Mouse (Mus musculus): ENCODE data around the gene Pawr.

The Pawr gene

DNA sequence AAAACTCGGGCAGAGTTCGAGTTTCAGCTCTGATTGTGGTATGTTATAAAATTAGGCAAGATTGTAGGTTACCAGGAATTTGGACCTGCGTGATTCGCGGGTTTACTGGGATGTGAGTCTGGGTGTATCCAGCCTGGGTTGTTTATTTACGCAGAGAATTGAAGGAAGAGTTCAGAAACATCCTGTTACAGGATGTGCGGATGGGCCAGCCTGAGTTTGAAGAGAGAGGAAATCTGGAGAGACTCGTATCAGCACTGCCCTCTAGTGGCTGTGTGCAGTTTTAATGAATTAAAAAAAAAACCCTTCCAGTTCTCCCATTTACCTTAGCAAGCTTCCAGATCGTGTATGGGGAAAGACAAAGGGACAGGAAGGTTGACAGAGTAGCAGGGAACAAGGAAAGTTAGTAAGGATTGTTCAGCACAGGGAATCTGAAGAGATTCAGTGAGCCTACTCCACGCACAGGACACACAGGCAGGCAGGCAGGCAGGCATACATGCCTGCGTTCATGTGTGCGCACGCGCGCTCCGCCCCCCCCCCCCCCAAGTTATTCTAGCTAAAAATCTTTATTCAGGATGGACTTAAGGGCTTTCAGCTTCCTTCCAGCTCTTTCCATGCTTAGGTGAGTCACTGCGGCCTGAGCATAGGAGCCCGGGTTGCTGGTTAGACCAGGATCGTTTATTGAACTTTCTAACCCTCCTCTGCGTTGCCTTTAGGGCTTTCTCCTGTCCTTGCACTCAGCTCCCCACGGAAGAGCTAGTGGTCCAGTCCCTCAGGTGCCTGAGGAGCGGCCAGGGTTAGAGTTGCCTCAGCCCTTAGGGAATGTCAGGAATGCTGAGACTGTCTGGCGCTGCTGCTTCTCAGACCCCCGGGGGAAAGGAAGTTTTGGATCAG, 114.4 kb downstream of the Pawr start:
- DNase-seq: peak; percentile 79 to 84

DNA sequence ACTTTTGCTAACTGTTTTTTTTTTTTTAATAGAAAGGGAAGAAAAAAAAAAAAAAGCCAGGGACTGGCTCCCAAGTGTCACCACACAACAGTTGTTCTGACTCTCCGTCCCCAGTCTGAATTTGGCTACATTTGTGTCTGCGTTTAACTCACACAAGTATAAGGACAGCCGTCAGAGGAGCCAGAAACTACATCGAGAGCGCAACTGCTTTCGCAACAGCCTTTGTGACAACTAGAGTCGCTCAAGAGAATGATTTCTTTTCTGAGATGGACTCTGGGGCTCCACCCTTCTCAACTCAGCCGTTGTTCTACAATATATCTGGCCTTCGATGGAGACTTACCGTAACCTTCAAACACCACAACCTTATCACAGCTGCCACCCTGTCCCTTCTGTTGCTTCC, 115.3 kb downstream of the Pawr start:
- no peak for DNase-seq

DNA sequence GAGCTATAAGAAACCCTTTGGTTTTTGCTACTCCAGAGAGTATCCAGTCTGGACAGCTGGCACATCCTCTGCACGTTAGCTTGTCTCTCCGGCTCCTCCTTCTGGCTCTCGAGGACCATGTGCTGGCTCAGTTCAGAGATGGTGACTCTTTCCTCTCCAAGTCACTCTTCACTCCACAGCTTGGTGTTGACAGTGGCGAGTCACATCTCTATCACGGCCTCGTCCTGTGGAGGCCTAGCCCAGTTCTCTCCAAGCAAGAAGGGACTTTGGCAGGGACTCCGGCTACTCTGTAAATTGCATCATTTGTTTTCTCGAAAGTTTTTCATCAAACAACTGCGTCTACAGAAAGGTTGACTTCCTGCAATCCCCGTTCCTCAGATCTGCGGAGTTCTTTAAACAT, 116.5 kb downstream of the Pawr start:
- DNase-seq: peak in 1 of 2 experiments; percentile 43

DNA sequence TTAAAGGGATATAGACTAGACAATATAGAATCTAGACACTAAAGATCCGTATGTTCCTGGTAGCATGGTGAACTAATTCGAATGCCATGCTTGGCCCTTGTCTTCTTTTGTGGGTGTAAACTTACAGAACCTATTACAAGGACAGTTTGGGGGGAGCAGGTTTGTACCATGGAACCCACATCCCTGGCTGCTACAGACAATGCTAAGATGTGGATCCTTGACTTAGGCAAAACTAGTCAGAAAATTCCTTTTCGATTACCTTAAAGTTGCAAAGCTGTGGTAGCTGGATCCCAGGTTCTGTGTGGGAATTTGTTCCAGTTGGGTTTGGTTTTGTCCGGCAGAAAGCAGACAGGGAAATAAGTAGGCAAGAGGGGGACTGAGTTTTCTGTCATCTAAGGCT, 118.5 kb downstream of the Pawr start:
- DNase-seq: no peak

DNA sequence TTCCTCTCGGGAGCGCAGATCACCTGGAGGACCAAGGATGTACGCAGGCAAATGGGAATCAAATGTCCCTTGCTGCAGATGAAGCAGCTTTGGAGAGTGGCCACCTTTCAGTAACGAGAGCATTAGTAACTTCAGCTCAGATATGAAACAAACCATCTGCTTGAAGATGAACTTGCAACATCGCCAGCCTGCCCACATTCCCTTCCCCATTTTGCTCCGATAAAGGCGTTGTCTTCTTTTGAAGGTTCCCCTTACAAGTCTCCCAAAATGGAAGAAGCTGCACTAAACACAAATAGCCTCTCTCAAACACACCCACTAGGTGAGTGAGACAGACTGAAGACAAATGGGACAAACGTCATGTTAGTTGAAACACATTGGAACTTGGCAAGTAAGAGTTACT, 119.6 kb downstream of the Pawr start:
- no peak for DNase-seq

DNA sequence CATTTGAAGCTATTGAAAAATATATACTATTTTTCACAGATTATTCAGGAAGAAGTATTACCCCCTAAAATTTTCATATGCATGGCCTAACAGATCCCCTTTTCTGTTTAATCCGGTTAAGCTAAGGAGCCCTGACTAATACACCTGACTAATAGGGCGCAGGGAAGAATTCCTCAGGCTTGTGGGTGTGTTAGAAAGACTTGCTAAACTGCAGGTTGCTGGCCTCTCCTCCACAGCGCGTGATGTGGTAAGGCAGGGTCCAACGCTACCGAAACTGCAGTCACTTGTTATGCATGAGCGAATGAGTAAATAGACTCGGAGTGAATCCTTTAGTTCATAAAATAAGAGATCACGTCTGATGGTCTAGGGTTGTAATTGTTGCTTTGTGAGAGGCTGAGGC, 120.5 kb downstream of the Pawr start:
- no peak for DNase-seq

DNA sequence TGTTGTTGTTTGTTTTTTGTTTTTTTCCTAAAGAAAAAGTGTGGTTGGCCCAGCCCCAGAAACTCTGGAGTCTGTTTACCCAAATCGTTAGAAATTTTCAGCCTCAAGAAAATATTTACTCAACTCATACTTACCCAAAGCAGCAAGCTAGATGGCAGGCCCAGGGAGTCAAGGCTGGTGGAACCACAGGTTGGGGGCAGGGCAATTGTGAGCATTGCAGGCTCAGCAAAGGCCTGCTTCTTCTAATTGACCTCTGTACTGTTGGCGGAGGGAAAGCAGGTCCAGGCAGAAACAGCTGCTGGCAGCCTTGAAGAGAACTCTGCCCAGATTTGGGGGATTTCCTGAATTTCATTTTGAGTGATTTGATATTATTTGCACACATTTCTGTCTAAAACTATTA, 121.6 kb downstream of the Pawr start:
- DNase-seq: peak; percentile 64 to 78

DNA sequence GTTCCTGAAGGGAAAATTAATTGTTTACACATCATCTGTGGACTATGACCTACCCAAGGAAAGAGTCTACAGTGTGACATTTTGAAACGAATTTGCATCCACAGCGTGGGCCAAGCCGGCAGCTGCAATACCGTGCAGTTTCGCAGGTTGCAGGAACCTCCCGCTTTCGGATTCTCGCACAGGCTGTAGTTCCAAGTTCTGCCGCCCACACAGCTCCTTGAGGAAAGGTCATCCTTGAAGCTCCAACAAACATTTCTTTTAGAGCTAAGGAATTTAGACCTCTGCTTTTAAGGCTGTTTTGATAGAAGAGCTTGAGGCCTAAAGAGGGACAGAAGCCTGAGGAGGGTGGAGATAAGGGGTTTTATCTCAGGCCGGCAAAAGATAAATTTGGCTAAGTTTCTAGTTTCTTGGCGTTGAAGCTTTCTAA, 122.8 kb downstream of the Pawr start:
- peak; percentile 48 to 69 for DNase-seq

DNA sequence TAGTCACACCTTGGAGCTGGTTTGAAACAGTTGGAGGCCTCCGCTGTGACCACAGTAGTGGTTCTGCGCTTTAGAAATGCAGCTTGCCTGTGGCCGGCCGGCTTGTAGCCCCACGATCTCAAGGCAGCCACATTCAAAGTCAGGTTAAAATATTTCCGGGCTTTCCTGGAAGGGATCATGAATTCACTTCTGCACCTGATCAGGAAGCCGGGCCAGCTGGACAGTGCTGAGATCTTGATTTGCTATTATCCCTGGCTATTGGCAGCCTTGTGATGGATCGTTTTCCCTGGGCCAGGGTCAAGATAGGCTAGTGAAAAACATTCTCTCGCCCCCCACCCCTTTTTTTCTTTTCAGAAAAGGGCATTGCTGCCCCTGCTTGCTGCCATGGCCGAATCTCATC, 123.3 kb downstream of the Pawr start:
- no peak for DNase-seq

DNA sequence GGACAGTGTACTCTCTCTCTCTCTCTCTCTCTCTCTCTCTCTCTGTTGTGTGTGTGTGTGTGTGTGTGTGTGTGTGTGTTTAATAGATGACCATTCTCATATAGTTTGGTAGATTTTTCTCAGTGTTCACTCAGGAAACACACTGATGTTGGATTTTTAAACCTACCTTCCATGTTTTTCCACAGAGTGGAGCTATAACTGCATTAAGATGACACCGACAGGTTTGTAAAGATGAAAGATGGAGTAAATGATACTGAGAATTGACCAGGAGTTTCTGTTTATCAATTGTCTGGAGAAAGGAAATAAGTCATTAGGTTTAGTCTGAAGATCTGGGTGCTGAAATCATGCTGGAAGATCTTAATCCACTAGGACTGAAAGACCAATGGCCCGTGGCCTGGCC, 124.0 kb downstream of the Pawr start:
- no peak for DNase-seq

DNA sequence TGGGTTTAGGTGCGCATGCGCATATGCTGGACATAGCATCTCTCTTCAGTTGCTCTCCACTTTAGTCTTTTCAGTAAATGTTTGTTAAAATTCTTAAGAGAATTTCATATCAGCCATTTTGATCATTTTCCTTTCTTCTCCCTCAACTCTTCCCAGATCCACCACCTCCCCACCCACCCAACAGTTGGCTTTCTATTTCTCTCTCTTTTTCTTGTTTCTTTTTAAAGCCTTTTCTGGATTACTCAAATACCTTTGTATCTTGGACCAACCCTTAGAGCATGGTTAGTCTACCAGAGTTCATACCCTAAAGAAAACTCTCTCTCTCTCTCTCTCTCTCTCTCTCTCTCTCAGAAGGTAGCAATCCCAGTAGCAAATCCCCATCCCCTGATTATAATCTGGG, 125.1 kb downstream of the Pawr start:
- no peak for DNase-seq

DNA sequence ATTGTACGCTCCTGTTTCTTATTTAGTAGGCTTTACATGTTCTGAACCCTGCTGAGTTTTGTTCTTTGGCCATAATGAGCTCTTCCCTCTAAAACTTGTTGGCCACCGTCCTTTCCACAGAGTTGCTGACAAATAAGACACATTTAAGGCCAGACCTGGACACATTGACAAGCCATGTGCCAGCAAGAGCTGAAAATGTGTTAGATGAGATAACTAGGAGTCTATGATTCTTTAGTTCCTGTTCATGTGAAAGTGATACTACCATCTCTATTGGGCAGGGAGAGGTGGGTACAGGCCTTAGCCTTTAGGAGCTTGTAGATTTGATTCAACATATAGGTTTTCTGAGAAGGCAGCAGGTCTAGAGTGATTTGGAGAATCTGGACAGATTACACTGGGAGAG, 129.9 kb downstream of the Pawr start:
- DNase-seq: no peak

Measured in kidney, postnatal 4 days (tissue).